Mouse (Mus musculus) stomach, postnatal 0 days (tissue): ENCODE data around the gene Prkag3.

Source experiments
- CTCF ChIP-seq: IDR thresholded peaks from 2 replicates; pipeline ENCODE4 v1.5.1; 2016; ENCODE audit warnings: antibody characterized with exemption, low read depth, mild to moderate bottlenecking, moderate library complexity
- EP300 ChIP-seq: optimal IDR thresholded peaks from 2 replicates; pipeline ENCODE3; 2016; ENCODE audit warnings: antibody characterized with exemption

DNA sequence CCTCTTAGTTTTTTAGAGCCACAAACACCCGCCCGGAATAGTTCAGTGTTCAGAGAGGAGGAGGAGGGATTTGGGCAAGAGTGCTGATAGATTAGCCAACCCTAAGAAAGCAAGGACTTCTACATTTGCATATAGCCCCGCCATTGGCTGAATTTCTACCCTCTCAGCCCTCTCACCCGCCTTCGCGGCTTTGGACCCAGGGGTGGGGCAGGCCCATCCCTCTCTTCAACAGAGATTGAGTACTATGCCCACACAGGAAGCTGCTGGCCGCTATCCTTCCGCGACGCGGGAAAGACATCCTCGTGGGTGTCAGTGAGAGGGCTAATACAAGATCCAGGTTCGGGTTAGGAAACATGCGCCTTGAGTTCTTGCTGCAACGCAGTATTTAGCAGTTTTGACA is 24.1 kb upstream of the Prkag3 start:
- no peak for TF ChIP-seq EP300
- TF ChIP-seq CTCF: no peak
